Mouse (Mus musculus): ENCODE data around the gene Myom3. TPM values are rescaled to one million over a fixed set of nuclear protein-coding genes. Genes with fewer than 3 reads are reported as not detected.
"Not testable (repeated sequence)": the region's sequence is repeated elsewhere in the genome, so short reads cannot be mapped to it uniquely, and the experiment has no call there.

Myom3 gene
- 100 to 1,000 TPM; 107 to 112 TPM for total RNA-seq (2021)
- long read RNA-seq, experiment 1, full-length matches to known transcripts: 13 of 34 reads
- long read RNA-seq, experiment 1, partial matches to known transcripts: 18 of 34 reads
- long read RNA-seq, experiment 1, other reads (novel, unspliced or antisense): 3 of 34 reads
- long read RNA-seq, experiment 2, full-length matches to known transcripts: 19 of 56 reads
- long read RNA-seq, experiment 2, partial matches to known transcripts: 30 of 56 reads
- long read RNA-seq, experiment 2, other reads (novel, unspliced or antisense): 7 of 56 reads

GRCm38 (mm10) chr4:135759356-135759976, at the start of gene Myom3:
TSS of gene Myom3 (plus strand) at chr4:135759715.
- no peak for DNase-seq (ENCODE audit: low spot score in 2 of 2)

- no peak for DNase-seq (ENCODE audit: low spot score in 2 of 2)
Observed at GRCm38 (mm10) chr4:135710392-135710791, 49.1 kb upstream of the Myom3 start.

- DNase-seq (ENCODE audit: low spot score in 2 of 2): no peak
Observed at GRCm38 (mm10) chr4:135714776-135715175, 44.7 kb upstream of the Myom3 start.

GRCm38 (mm10) chr4:135716438-135716837, 43.1 kb upstream of the Myom3 start:
- not testable (repeated sequence) for DNase-seq (ENCODE audit: low spot score in 2 of 2)

- DNase-seq (ENCODE audit: low spot score in 2 of 2): no peak
Observed at GRCm38 (mm10) chr4:135722540-135723290, 36.8 kb upstream of the Myom3 start.

- DNase-seq (ENCODE audit: low spot score in 2 of 2): no peak
Observed at GRCm38 (mm10) chr4:135726416-135726815, 33.1 kb upstream of the Myom3 start.

GRCm38 (mm10) chr4:135727817-135728216, 31.7 kb upstream of the Myom3 start, which contains the start of gene Il22ra1:
TSS of gene Il22ra1 (plus strand) at chr4:135728172.
- DNase-seq (ENCODE audit: low spot score in 2 of 2): no peak

GRCm38 (mm10) chr4:135730204-135730603, 29.3 kb upstream of the Myom3 start:
- DNase-seq (ENCODE audit: low spot score in 2 of 2): no peak

- no peak for DNase-seq (ENCODE audit: low spot score in 2 of 2)
Observed at GRCm38 (mm10) chr4:135730951-135731350, 28.6 kb upstream of the Myom3 start.

GRCm38 (mm10) chr4:135733901-135734300, 25.6 kb upstream of the Myom3 start:
- no peak for DNase-seq (ENCODE audit: low spot score in 2 of 2)

- DNase-seq (ENCODE audit: low spot score in 2 of 2): no peak
Observed at GRCm38 (mm10) chr4:135736903-135737302, 22.6 kb upstream of the Myom3 start.

GRCm38 (mm10) chr4:135738237-135738636, 21.3 kb upstream of the Myom3 start:
- DNase-seq (ENCODE audit: low spot score in 2 of 2): no peak

- no peak for DNase-seq (ENCODE audit: low spot score in 2 of 2)
Observed at GRCm38 (mm10) chr4:135739148-135739547, 20.4 kb upstream of the Myom3 start.

GRCm38 (mm10) chr4:135739672-135740071, 19.8 kb upstream of the Myom3 start:
- DNase-seq (ENCODE audit: low spot score in 2 of 2): no peak

GRCm38 (mm10) chr4:135743520-135743919, 16.0 kb upstream of the Myom3 start:
- no peak for DNase-seq (ENCODE audit: low spot score in 2 of 2)

GRCm38 (mm10) chr4:135744726-135745448, 14.6 kb upstream of the Myom3 start:
- DNase-seq (ENCODE audit: low spot score in 2 of 2): no peak

GRCm38 (mm10) chr4:135745613-135746012, 13.9 kb upstream of the Myom3 start:
- DNase-seq (ENCODE audit: low spot score in 2 of 2): no peak

GRCm38 (mm10) chr4:135750896-135751295, 8.6 kb upstream of the Myom3 start:
- DNase-seq (ENCODE audit: low spot score in 2 of 2): no peak

GRCm38 (mm10) chr4:135752106-135752778, 7.3 kb upstream of the Myom3 start:
- no peak for DNase-seq (ENCODE audit: low spot score in 2 of 2)

GRCm38 (mm10) chr4:135752779-135753164, 6.7 kb upstream of the Myom3 start:
- DNase-seq (ENCODE audit: low spot score in 2 of 2): no peak

- no peak for DNase-seq (ENCODE audit: low spot score in 2 of 2)
Observed at GRCm38 (mm10) chr4:135758331-135758730, 1.2 kb upstream of the Myom3 start.
